Mouse (Mus musculus): ENCODE measurements around the gene Ccdc39. TPM values are rescaled to one million over a fixed set of nuclear protein-coding genes. Genes with fewer than 3 reads are reported as not detected.
A peak's percentile ranks its signal among the peaks of the same experiment; 100 is the strongest.

Gene Ccdc39
- polyA plus RNA-seq, 1 experiment from 2014 or later = 2.5 TPM

GRCm38 (mm10) chr3:33850856-33851255, 6.7 kb upstream of the Ccdc39 start:
- Histone ChIP-seq H3K27ac (no peak overlapping the region), H3K27me3 (replicated peaks) (no peaks in the 10 kb centered on the region), H3K9me3 (no peaks in the 10 kb centered on the region), H3K4me3 (replicated peaks) (no peak overlapping the region), H3K36me3 (no peaks in the 10 kb centered on the region), H3K9ac (no peak overlapping the region), H3K4me1 (no peaks in the 10 kb centered on the region), H3K4me2 (no peak overlapping the region)
- 87% methylated on average over 4 of the region's 4 CpGs for WGBS
- no peak for ATAC-seq (ENCODE audit: insufficient read depth, low FRiP score, low read depth)

- Histone ChIP-seq H3K36me3 (no peaks in the 10 kb centered on the region), H3K9ac (no peak overlapping the region), H3K27me3 (replicated peaks) (no peaks in the 10 kb centered on the region), H3K9me3 (no peaks in the 10 kb centered on the region), H3K4me2 (no peak overlapping the region), H3K4me3 (replicated peaks) (no peak overlapping the region), H3K27ac (no peak overlapping the region), H3K4me1 (peaks cover 3% of the 10 kb centered on the region; the same call in 1 of the 2 replicates)
- WGBS = 75% methylated on average over 6 of the region's 6 CpGs
- no peak for ATAC-seq (ENCODE audit: insufficient read depth, low FRiP score, low read depth)
Observed at GRCm38 (mm10) chr3:33846639-33847038, 2.5 kb upstream of the Ccdc39 start.

- Histone ChIP-seq H3K9ac (no peak overlapping the region), H3K4me1 (peaks cover 3% of the 10 kb centered on the region; the same call in 1 of the 2 replicates), H3K27me3 (replicated peaks) (no peaks in the 10 kb centered on the region), H3K4me2 (peak overlapping the region; percentile 37), H3K9me3 (no peaks in the 10 kb centered on the region), H3K36me3 (no peaks in the 10 kb centered on the region), H3K4me3 (replicated peaks) (peak overlapping the region; percentile 10; the same call in 1 of the 2 replicates), H3K27ac (no peak overlapping the region)
- WGBS = 47% methylated on average over 10 of the region's 10 CpGs
- no peak for ATAC-seq (ENCODE audit: insufficient read depth, low FRiP score, low read depth)
Observed at GRCm38 (mm10) chr3:33838877-33839276, 5.2 kb downstream of the Ccdc39 start.

- Histone ChIP-seq H3K4me1 (no peaks in the 10 kb centered on the region), H3K27me3 (replicated peaks) (no peaks in the 10 kb centered on the region), H3K9ac (no peak overlapping the region), H3K36me3 (no peaks in the 10 kb centered on the region), H3K4me2 (no peak overlapping the region), H3K4me3 (replicated peaks) (no peak overlapping the region), H3K27ac (no peak overlapping the region), H3K9me3 (no peaks in the 10 kb centered on the region)
- WGBS = 78% methylated on average over 13 of the region's 13 CpGs
- no peak for ATAC-seq (ENCODE audit: insufficient read depth, low FRiP score, low read depth)
Observed at GRCm38 (mm10) chr3:33836576-33836975, 7.5 kb downstream of the Ccdc39 start.

GRCm38 (mm10) chr3:33832351-33832750, 11.8 kb downstream of the Ccdc39 start:
- Histone ChIP-seq H3K27ac (no peak overlapping the region), H3K9me3 (no peaks in the 10 kb centered on the region), H3K9ac (no peak overlapping the region), H3K27me3 (replicated peaks) (no peaks in the 10 kb centered on the region), H3K4me2 (no peak overlapping the region), H3K4me1 (no peaks in the 10 kb centered on the region), H3K4me3 (replicated peaks) (no peak overlapping the region), H3K36me3 (no peaks in the 10 kb centered on the region)
- 82% methylated on average over 10 of the region's 10 CpGs for WGBS
- no peak for ATAC-seq (ENCODE audit: insufficient read depth, low FRiP score, low read depth)

GRCm38 (mm10) chr3:33824135-33824946, 19.8 kb downstream of the Ccdc39 start:
- Histone ChIP-seq H3K27me3 (replicated peaks) (no peaks in the 10 kb centered on the region), H3K27ac (no peak overlapping the region), H3K4me3 (replicated peaks) (no peak overlapping the region), H3K4me1 (no peaks in the 10 kb centered on the region), H3K9me3 (no peaks in the 10 kb centered on the region), H3K36me3 (no peaks in the 10 kb centered on the region), H3K4me2 (no peak overlapping the region), H3K9ac (no peak overlapping the region)
- WGBS = 39% methylated on average over 9 of the region's 9 CpGs
- ATAC-seq (ENCODE audit: insufficient read depth, low FRiP score, low read depth) = no peak

- Histone ChIP-seq H3K4me2 (no peak overlapping the region), H3K4me1 (no peaks in the 10 kb centered on the region), H3K36me3 (peaks cover 16% of the 10 kb centered on the region; the same call in 1 of the 2 replicates), H3K9me3 (no peaks in the 10 kb centered on the region), H3K27me3 (replicated peaks) (no peaks in the 10 kb centered on the region), H3K27ac (no peak overlapping the region), H3K9ac (no peak overlapping the region), H3K4me3 (replicated peaks) (no peak overlapping the region)
- WGBS = 84% methylated on average over 1 of the region's 1 CpGs
- ATAC-seq (ENCODE audit: insufficient read depth, low FRiP score, low read depth) = no peak
Observed at GRCm38 (mm10) chr3:33807151-33807550, 37.0 kb downstream of the Ccdc39 start.

GRCm38 (mm10) chr3:33800513-33800820, 43.6 kb downstream of the Ccdc39 start:
- Histone ChIP-seq H3K4me2 (peak overlapping the region; percentile 55), H3K27me3 (replicated peaks) (no peaks in the 10 kb centered on the region), H3K9me3 (no peaks in the 10 kb centered on the region), H3K36me3 (peaks cover 3% of the 10 kb centered on the region; the same call in 1 of the 2 replicates), H3K4me3 (replicated peaks) (peak overlapping the region; percentile 99), H3K9ac (peak overlapping the region; percentile 89), H3K4me1 (peaks cover 4% of the 10 kb centered on the region; the same call in 1 of the 2 replicates), H3K27ac (peak overlapping the region; percentile 99)
- WGBS = 0% methylated on average over 16 of the region's 16 CpGs
- ATAC-seq (ENCODE audit: insufficient read depth, low FRiP score, low read depth) = no peak

- Histone ChIP-seq H3K27me3 (replicated peaks) (no peaks in the 10 kb centered on the region), H3K36me3 (no peaks in the 10 kb centered on the region; the same call in 1 of the 2 replicates), H3K27ac (peak within 1 kb of the TSS; percentile 99), H3K4me3 (replicated peaks) (peak within 1 kb of the TSS; percentile 99), H3K4me1 (peaks cover 4% of the 10 kb centered on the region; the same call in 1 of the 2 replicates), H3K9me3 (no peaks in the 10 kb centered on the region), H3K4me2 (peak within 1 kb of the TSS; percentile 72), H3K9ac (peak within 1 kb of the TSS; percentile 89)
- peak; percentile 99 for ATAC-seq (ENCODE audit: insufficient read depth, low FRiP score, low read depth)
- under 1% methylated on average over 90 of the region's 90 CpGs for WGBS
Observed at GRCm38 (mm10) chr3:33799617-33800512, 44.2 kb downstream of the Ccdc39 start, which contains the start of gene Ttc14. Gene Ttc14 (plus strand): TSS chr3:33799832.

- H3K36me3 ChIP-seq = no peaks in the 10 kb centered on the region
- H3K4me3 ChIP-seq (replicated peaks) = no peak overlapping the region
- no peak for ATAC-seq (ENCODE audit: insufficient read depth, low FRiP score, low read depth)
- H3K4me2 ChIP-seq = no peak overlapping the region
- no peak overlapping the region for H3K9ac ChIP-seq
- no peaks in the 10 kb centered on the region for H3K27me3 ChIP-seq (replicated peaks)
- H3K27ac ChIP-seq = no peak overlapping the region
- H3K9me3 ChIP-seq = no peaks in the 10 kb centered on the region
- no peaks in the 10 kb centered on the region for H3K4me1 ChIP-seq
Observed at GRCm38 (mm10) chr3:33790975-33791374, 53.1 kb downstream of the Ccdc39 start.
